Mouse (Mus musculus): ENCODE results near the gene a. TPM values are rescaled to one million over a fixed set of nuclear protein-coding genes. Genes with fewer than 3 reads are reported as not detected.
A peak's percentile ranks its signal among the peaks of the same experiment; 100 is the strongest.

The a gene
- polyA plus RNA-seq, 1 experiment from 2014 or later: 3.3 TPM

- no peaks in the 10 kb centered on the region for H3K4me1 ChIP-seq (ENCODE audit: control insufficient read depth, insufficient read depth, low read length)
- 88% methylated on average over 8 of the region's 8 CpGs for WGBS
- H3K27me3 ChIP-seq (ENCODE audit: control insufficient read depth, insufficient read depth, low read length): no peaks in the 10 kb centered on the region
- H3K9ac ChIP-seq (replicated peaks; ENCODE audit: low read length): no peak overlapping the region
- H3K4me2 ChIP-seq (ENCODE audit: low read depth, low read length): no peak overlapping the region
- ATAC-seq (replicated peaks; ENCODE audit: insufficient number of reproducible peaks, low FRiP score, low TSS enrichment, low read depth) (no peak), DNase-seq (ENCODE audit: low spot score) (no peak)
- H3K27ac ChIP-seq (replicated peaks; ENCODE audit: low read depth, low read length): no peak overlapping the region
- H3K4me3 ChIP-seq (ENCODE audit: low read depth, low read length): no peak overlapping the region
- no peaks in the 10 kb centered on the region for H3K36me3 ChIP-seq (replicated peaks; ENCODE audit: control insufficient read depth, insufficient read depth, low read depth, low read length)
- H3K9me3 ChIP-seq (replicated peaks; ENCODE audit: control insufficient read depth, low read length): no peaks in the 10 kb centered on the region
These were observed 146.6 kb downstream of the a start for GRCm38 (mm10) chr2:154937547-154938390.

GRCm38 (mm10) chr2:154941952-154942351 is 150.8 kb downstream of the a start:
- H3K4me2 ChIP-seq (ENCODE audit: low read depth, low read length): no peak overlapping the region
- no peak overlapping the region for H3K4me3 ChIP-seq (ENCODE audit: low read depth, low read length)
- DNase-seq (ENCODE audit: low spot score) (no peak), ATAC-seq (replicated peaks; ENCODE audit: insufficient number of reproducible peaks, low FRiP score, low TSS enrichment, low read depth) (no peak)
- H3K27ac ChIP-seq (replicated peaks; ENCODE audit: low read depth, low read length): no peak overlapping the region
- no peaks in the 10 kb centered on the region for H3K4me1 ChIP-seq (ENCODE audit: control insufficient read depth, insufficient read depth, low read length)
- H3K36me3 ChIP-seq (replicated peaks; ENCODE audit: control insufficient read depth, insufficient read depth, low read depth, low read length): no peaks in the 10 kb centered on the region
- H3K27me3 ChIP-seq (ENCODE audit: control insufficient read depth, insufficient read depth, low read length): no peaks in the 10 kb centered on the region
- H3K9ac ChIP-seq (replicated peaks; ENCODE audit: low read length): no peak overlapping the region
- no peaks in the 10 kb centered on the region for H3K9me3 ChIP-seq (replicated peaks; ENCODE audit: control insufficient read depth, low read length)
- WGBS: 49% methylated on average over 10 of the region's 10 CpGs

GRCm38 (mm10) chr2:154942546-154942945 is 151.3 kb downstream of the a start:
- no peak overlapping the region for H3K27ac ChIP-seq (replicated peaks; ENCODE audit: low read depth, low read length)
- H3K4me3 ChIP-seq (ENCODE audit: low read depth, low read length): no peak overlapping the region
- no peaks in the 10 kb centered on the region for H3K9me3 ChIP-seq (replicated peaks; ENCODE audit: control insufficient read depth, low read length)
- no peak overlapping the region for H3K9ac ChIP-seq (replicated peaks; ENCODE audit: low read length)
- 38% methylated on average over 11 of the region's 11 CpGs for WGBS
- DNase-seq (ENCODE audit: low spot score) (peak; percentile 24), ATAC-seq (replicated peaks; ENCODE audit: insufficient number of reproducible peaks, low FRiP score, low TSS enrichment, low read depth) (no peak)
- no peaks in the 10 kb centered on the region for H3K27me3 ChIP-seq (ENCODE audit: control insufficient read depth, insufficient read depth, low read length)
- no peak overlapping the region for H3K4me2 ChIP-seq (ENCODE audit: low read depth, low read length)
- no peaks in the 10 kb centered on the region for H3K36me3 ChIP-seq (replicated peaks; ENCODE audit: control insufficient read depth, insufficient read depth, low read depth, low read length)
- no peaks in the 10 kb centered on the region for H3K4me1 ChIP-seq (ENCODE audit: control insufficient read depth, insufficient read depth, low read length)

- H3K4me3 ChIP-seq (ENCODE audit: low read depth, low read length): no peak overlapping the region
- no peaks in the 10 kb centered on the region for H3K4me1 ChIP-seq (ENCODE audit: control insufficient read depth, insufficient read depth, low read length)
- DNase-seq (ENCODE audit: low spot score) (peak; percentile 82), ATAC-seq (replicated peaks; ENCODE audit: insufficient number of reproducible peaks, low FRiP score, low TSS enrichment, low read depth) (no peak)
- no peaks in the 10 kb centered on the region for H3K36me3 ChIP-seq (replicated peaks; ENCODE audit: control insufficient read depth, insufficient read depth, low read depth, low read length)
- no peak overlapping the region for H3K27ac ChIP-seq (replicated peaks; ENCODE audit: low read depth, low read length)
- H3K9me3 ChIP-seq (replicated peaks; ENCODE audit: control insufficient read depth, low read length): no peaks in the 10 kb centered on the region
- peak overlapping the region; percentile 7; the same call in 1 of the 2 replicates for H3K9ac ChIP-seq (replicated peaks; ENCODE audit: low read length)
- no peak overlapping the region for H3K4me2 ChIP-seq (ENCODE audit: low read depth, low read length)
- no peaks in the 10 kb centered on the region for H3K27me3 ChIP-seq (ENCODE audit: control insufficient read depth, insufficient read depth, low read length)
- 5% methylated on average over 11 of the region's 11 CpGs for WGBS
These were observed 151.9 kb downstream of the a start for GRCm38 (mm10) chr2:154943101-154943500.

- no peak for DNase-seq (ENCODE audit: low spot score)
These were observed 155.7 kb downstream of the a start for GRCm38 (mm10) chr2:154946921-154947320.

GRCm38 (mm10) chr2:154949352-154949751 is 158.2 kb downstream of the a start:
- no peak for ATAC-seq (replicated peaks; ENCODE audit: insufficient number of reproducible peaks, low FRiP score, low TSS enrichment, low read depth)
- H3K9me3 ChIP-seq (replicated peaks; ENCODE audit: control insufficient read depth, low read length): no peaks in the 10 kb centered on the region
- H3K9ac ChIP-seq (replicated peaks; ENCODE audit: low read length): no peak overlapping the region
- no peak overlapping the region for H3K4me2 ChIP-seq (ENCODE audit: low read depth, low read length)
- no peak overlapping the region for H3K27ac ChIP-seq (replicated peaks; ENCODE audit: low read depth, low read length)
- DNase-seq (ENCODE audit: low spot score): no peak
- H3K27me3 ChIP-seq (ENCODE audit: control insufficient read depth, insufficient read depth, low read length): no peaks in the 10 kb centered on the region
- no peak overlapping the region for H3K4me3 ChIP-seq (ENCODE audit: low read depth, low read length)
- H3K4me1 ChIP-seq (ENCODE audit: control insufficient read depth, insufficient read depth, low read length): no peaks in the 10 kb centered on the region
- WGBS: 58% methylated on average over 7 of the region's 7 CpGs
- no peaks in the 10 kb centered on the region for H3K36me3 ChIP-seq (replicated peaks; ENCODE audit: control insufficient read depth, insufficient read depth, low read depth, low read length)

More at GRCm38 (mm10) chr2:154946921-154947320, 155.7 kb downstream of the a start:
- Histone ChIP-seq H3K27ac (replicated peaks; ENCODE audit: low read depth, low read length) (no peak overlapping the region), H3K36me3 (replicated peaks; ENCODE audit: control insufficient read depth, insufficient read depth, low read depth, low read length) (no peaks in the 10 kb centered on the region), H3K9ac (replicated peaks; ENCODE audit: low read length) (no peak overlapping the region), H3K4me3 (ENCODE audit: low read depth, low read length) (no peak overlapping the region), H3K4me2 (ENCODE audit: low read depth, low read length) (no peak overlapping the region), H3K27me3 (ENCODE audit: control insufficient read depth, insufficient read depth, low read length) (no peaks in the 10 kb centered on the region), H3K4me1 (ENCODE audit: control insufficient read depth, insufficient read depth, low read length) (no peaks in the 10 kb centered on the region), H3K9me3 (replicated peaks; ENCODE audit: control insufficient read depth, low read length) (no peaks in the 10 kb centered on the region)
- ATAC-seq (replicated peaks; ENCODE audit: insufficient number of reproducible peaks, low FRiP score, low TSS enrichment, low read depth): no peak
- 80% methylated on average over 3 of the region's 3 CpGs for WGBS

- ATAC-seq (replicated peaks; ENCODE audit: insufficient number of reproducible peaks, low FRiP score, low TSS enrichment, low read depth) (no peak), DNase-seq (ENCODE audit: low spot score) (no peak)
- H3K27ac ChIP-seq (replicated peaks; ENCODE audit: low read depth, low read length): no peak overlapping the region
- H3K9me3 ChIP-seq (replicated peaks; ENCODE audit: control insufficient read depth, low read length): no peaks in the 10 kb centered on the region
- no peaks in the 10 kb centered on the region for H3K27me3 ChIP-seq (ENCODE audit: control insufficient read depth, insufficient read depth, low read length)
- H3K9ac ChIP-seq (replicated peaks; ENCODE audit: low read length): no peak overlapping the region
- 79% methylated on average over 9 of the region's 9 CpGs for WGBS
- H3K4me3 ChIP-seq (ENCODE audit: low read depth, low read length): no peak overlapping the region
- H3K4me1 ChIP-seq (ENCODE audit: control insufficient read depth, insufficient read depth, low read length): no peaks in the 10 kb centered on the region
- no peaks in the 10 kb centered on the region for H3K36me3 ChIP-seq (replicated peaks; ENCODE audit: control insufficient read depth, insufficient read depth, low read depth, low read length)
- no peak overlapping the region for H3K4me2 ChIP-seq (ENCODE audit: low read depth, low read length)
These were observed 158.7 kb downstream of the a start for GRCm38 (mm10) chr2:154949877-154950276.

GRCm38 (mm10) chr2:154950601-154951000 is 159.4 kb downstream of the a start:
- Histone ChIP-seq H3K9me3 (replicated peaks; ENCODE audit: control insufficient read depth, low read length) (no peaks in the 10 kb centered on the region), H3K27ac (replicated peaks; ENCODE audit: low read depth, low read length) (no peak overlapping the region), H3K4me2 (ENCODE audit: low read depth, low read length) (no peak overlapping the region), H3K4me1 (ENCODE audit: control insufficient read depth, insufficient read depth, low read length) (no peaks in the 10 kb centered on the region), H3K9ac (replicated peaks; ENCODE audit: low read length) (no peak overlapping the region), H3K36me3 (replicated peaks; ENCODE audit: control insufficient read depth, insufficient read depth, low read depth, low read length) (no peaks in the 10 kb centered on the region), H3K4me3 (ENCODE audit: low read depth, low read length) (no peak overlapping the region), H3K27me3 (ENCODE audit: control insufficient read depth, insufficient read depth, low read length) (no peaks in the 10 kb centered on the region)
- ATAC-seq (replicated peaks; ENCODE audit: insufficient number of reproducible peaks, low FRiP score, low TSS enrichment, low read depth) (no peak), DNase-seq (ENCODE audit: low spot score) (no peak)
- 51% methylated on average over 5 of the region's 5 CpGs for WGBS

Measured in embryonic facial prominence, embryonic 11.5 days (tissue).